Mouse (Mus musculus): ENCODE measurements around the gene Rbms2. TPM values are rescaled to one million over a fixed set of nuclear protein-coding genes. Genes with fewer than 3 reads are reported as not detected.
"Not testable (repeated sequence)": the region's sequence is repeated elsewhere in the genome, so short reads cannot be mapped to it uniquely, and the experiment has no call there.

The Rbms2 gene
- polyA plus RNA-seq, 1 experiment from 2014 or later: 39.0 TPM

DNA sequence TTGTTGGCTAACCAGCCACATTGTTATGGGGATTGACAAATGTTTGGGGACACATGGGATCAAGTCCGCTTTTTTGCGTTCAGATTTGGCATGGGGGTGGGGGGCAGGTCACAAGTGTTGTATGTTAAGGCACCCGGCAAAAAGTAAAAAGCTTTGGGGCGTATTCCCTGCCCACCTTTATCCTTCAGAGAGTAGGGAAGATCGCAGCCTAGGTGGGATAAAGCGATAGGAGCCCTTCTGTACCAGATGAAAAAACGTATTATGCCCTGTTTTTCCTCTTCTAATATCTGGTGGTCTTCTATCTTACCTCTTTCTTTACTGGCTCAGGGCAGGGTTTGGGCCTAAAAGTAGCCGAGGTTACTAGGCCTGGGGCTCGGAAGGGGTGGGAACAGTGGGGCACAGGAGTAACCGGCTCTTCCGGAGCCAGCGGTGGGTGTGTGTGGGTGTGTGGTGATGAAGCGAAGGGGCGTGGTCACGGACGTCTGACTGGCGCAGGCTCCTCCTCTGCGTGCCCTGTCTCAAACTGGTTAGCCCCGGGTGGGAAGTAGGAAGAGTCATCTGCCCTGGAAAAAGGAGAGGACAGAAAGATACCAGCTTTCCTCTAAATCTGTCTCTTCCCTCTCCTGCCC is 85.6 kb downstream of the Rbms2 start:
- Histone ChIP-seq H3K27ac (peak overlapping the region; percentile 22; the same call in 1 of the 2 replicates), H3K36me3 (peaks cover 11% of the 10 kb centered on the region), H3K9ac (0 out of 2 replicates have a peak overlapping the region, but pooled peaks have one; percentile 8), H3K27me3 (no peaks in the 10 kb centered on the region), H3K4me3 (peak overlapping the region; percentile 70), H3K9me3 (no peaks in the 10 kb centered on the region), H3K4me1 (peaks cover 60% of the 10 kb centered on the region), H3K4me2 (replicated peaks) (peak overlapping the region; percentile 90)
- ATAC-seq (ENCODE audit: low FRiP score, low read depth): peak; percentile 38; the same call in 1 of the 2 replicates
- 16% methylated on average over 19 of the region's 19 CpGs for WGBS

DNA sequence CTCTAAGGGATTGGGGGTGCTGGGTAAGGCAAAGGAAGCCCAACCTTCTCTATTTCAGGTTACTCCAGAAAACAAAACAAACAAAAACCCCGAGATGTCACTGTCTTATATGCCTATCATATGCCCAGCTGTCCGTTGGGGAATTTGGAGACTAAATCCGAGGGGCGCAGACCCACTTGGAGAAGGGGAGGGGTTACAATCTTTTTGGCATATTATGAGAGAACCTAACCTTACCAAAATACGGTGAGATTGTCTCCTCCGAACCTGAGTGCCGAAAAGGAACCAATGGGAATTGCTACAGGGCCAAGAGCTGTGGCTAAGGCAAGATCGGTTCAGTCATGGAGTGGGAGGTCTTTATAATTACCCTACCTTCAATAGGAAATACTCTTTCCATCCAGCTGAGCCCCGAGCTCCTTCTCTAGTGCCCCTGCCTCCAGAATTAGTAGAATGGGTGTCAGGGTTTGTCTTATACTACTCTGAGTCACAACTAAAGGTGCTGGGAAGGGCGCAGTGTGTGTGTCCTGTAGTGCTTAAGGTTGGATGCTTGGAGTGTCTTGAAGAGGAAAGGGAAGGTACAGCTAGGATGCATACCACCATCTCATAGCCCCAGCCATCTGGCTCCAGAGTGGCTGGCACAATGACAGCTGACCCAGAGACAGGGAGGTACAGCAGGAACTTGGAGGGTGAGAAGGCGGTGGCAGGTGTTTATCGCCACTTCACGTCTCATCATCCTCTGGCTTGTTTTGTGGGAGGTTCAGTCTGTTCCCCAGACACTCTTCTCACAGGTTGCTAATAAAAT is 86.4 kb downstream of the Rbms2 start:
- Histone ChIP-seq H3K9me3 (no peaks in the 10 kb centered on the region), H3K27ac (peak overlapping the region; percentile 87; the same call in 1 of the 2 replicates), H3K27me3 (no peaks in the 10 kb centered on the region), H3K36me3 (peaks cover 19% of the 10 kb centered on the region), H3K4me3 (peak overlapping the region; percentile 70), H3K9ac (peak overlapping the region; percentile 78), H3K4me2 (replicated peaks) (peak overlapping the region; percentile 90), H3K4me1 (peaks cover 60% of the 10 kb centered on the region)
- no peak for ATAC-seq (ENCODE audit: low FRiP score, low read depth)
- WGBS: 25% methylated on average over 13 of the region's 13 CpGs

DNA sequence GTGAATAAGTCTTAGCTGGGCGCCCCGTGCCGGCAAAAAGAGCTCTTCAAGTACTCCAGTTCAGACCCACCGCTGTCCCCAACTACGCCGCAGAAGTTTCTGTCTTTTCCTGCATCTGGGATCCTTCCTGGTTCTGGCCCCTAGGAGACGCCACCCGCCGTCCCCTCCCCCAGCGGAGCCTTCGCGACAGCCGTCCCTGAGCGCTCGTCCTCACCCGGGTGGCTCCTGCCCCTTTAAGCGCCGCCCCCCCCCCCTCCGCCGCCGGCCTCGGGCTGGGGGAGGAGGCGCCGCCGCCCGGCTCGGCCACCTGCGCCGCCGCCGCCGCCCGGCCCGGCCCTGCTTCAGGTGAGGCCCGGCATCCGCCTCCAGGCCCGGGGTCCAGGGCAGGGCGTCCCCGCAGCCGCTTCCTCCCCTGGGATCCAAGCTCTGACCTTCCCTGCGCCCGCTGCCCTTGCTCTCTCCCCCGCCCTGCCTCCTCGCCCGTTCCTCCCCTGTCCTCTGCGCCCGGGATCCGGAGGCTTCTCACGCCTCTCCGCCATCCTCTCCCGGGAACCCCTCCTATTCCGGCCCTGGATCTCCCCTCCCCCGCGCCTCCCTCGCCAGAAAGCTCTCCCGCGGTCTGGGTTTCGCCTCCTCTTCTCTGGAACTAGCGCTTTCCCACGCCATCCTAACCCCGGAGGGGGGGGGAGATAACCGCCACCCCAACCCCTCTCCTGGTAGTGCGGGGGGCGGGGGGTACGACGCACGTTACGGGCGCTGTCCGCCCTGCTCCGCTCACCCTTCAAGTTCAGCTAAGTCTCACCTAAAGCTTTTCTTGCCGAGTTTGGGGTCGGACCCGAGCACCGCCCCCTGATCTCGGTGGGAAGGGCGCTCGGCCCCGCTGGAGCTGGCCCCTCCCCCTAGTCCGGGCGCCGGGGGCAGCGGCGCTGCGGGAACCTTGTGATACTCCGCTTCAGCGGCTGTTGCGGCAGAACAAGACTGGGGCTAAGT is 87.3 kb downstream of the Rbms2 start:
- Histone ChIP-seq H3K36me3 (peaks cover 28% of the 10 kb centered on the region), H3K27ac (peak overlapping the region; percentile 87), H3K4me1 (peaks cover 51% of the 10 kb centered on the region), H3K4me2 (replicated peaks) (peak overlapping the region; percentile 90), H3K27me3 (no peaks in the 10 kb centered on the region), H3K9ac (peak overlapping the region; percentile 78), H3K9me3 (no peaks in the 10 kb centered on the region), H3K4me3 (peak overlapping the region; percentile 70)
- peak; percentile 37 for ATAC-seq (ENCODE audit: low FRiP score, low read depth)
- WGBS: 1% methylated on average over 76 of the region's 88 CpGs

DNA sequence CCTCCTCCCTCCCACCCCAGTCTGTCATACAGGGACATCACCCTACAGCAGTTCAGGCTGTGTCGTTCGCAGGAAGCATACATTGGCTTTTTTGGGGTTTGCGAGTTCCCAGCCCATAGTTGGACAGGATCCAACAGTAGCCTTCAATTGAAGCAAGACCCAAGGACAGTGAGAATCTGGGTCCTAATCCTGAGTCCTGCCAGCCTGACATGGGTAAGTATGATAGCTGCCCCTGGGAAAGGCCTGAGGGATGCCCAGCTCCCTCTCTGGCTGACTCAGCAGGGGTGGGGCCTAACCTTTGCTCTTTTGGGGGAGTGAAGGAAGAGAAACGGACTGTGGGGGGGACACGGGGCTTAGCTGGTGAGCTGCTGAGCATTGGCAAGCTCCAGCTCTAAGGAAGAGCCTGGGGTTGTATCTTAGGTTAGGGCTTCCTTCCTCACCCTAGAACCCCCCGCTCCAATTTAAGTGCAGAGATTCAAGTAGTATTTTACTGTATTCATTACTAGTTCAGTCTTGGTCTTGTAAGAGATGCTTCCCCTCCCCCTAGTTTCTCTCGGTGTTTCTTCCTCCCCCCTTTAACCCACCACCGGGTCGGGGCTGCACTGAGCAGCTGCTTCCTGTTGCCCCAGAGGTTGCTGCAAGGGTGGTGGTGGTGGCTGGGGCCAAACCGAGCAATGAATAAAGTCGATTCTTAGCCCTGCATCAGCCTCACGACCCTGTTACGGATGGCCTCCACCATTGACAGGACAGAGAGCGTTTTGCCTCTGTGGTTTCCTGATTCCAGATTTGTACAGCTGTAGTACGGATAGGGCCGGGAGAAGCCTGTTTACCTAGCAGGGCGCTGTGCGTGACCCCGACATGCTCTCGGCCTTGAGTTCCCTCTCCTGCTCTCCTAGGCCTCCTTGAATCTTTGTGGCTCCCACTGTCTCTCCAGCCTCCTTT is 88.3 kb downstream of the Rbms2 start, which contains the start of gene Baz2a:
Baz2a (plus strand) TSS at position 14 of the 942 bp plus-strand sequence.
- Histone ChIP-seq H3K4me1 (peaks cover 49% of the 10 kb centered on the region), H3K4me2 (replicated peaks) (peak within 1 kb of the TSS; percentile 90), H3K9me3 (no peaks in the 10 kb centered on the region), H3K4me3 (peak within 1 kb of the TSS; percentile 70), H3K9ac (peak within 1 kb of the TSS; percentile 78), H3K36me3 (peaks cover 37% of the 10 kb centered on the region), H3K27ac (peak within 1 kb of the TSS; percentile 87), H3K27me3 (no peaks in the 10 kb centered on the region)
- WGBS: 1% methylated on average over 20 of the region's 20 CpGs
- no peak for ATAC-seq (ENCODE audit: low FRiP score, low read depth)

DNA sequence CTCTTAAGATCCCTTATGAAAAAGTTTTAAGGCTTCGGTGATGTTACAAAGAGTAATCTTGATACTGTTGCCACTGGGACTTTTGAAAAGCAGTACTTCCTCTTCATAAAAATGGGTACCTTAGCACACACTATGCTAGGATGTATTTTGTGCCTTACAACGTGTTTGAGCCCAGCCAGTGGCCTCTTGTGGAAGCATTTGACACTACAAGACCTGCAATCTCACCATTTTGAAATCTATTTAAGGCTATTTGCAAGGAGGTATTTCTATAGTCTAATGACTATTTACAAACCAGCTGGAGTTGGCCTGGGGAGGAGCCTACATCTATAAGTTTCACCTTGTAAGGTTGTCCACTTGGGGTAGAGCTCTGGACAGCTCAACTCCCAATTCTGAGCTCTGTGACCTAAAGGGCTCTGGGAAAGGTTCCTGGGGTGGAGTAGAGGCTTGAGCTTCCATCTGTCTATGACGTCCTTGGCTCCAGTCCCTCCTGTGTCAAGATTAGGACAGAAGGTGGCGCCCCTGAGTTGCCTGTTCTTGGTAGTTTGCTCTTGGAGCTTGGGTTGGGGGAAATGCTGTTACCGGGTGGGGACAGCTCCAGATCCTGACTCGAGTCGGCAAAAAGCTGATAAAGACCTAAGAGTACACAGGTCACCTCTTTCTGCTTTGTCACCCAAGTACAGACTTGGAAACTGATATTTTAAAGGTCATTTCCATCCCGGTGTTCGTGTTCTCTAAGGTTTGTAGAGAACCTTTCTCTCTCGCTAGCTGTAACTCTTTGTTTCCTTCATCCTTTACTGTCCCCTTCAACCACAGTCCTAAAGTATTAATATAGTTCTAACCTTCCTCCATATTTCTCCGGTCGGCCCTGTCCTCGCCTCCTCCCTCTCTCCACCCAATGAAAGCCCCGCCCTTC is 89.2 kb downstream of the Rbms2 start:
- Histone ChIP-seq H3K27ac (peak overlapping the region; percentile 87; the same call in 1 of the 2 replicates), H3K9me3 (no peaks in the 10 kb centered on the region), H3K4me3 (peak overlapping the region; percentile 70), H3K27me3 (no peaks in the 10 kb centered on the region), H3K4me2 (replicated peaks) (peak overlapping the region; percentile 90), H3K4me1 (peaks cover 46% of the 10 kb centered on the region), H3K9ac (peak overlapping the region; percentile 78), H3K36me3 (peaks cover 47% of the 10 kb centered on the region)
- WGBS: 10% methylated on average over 14 of the region's 14 CpGs
- peak; percentile 33; the same call in 1 of the 2 replicates for ATAC-seq (ENCODE audit: low FRiP score, low read depth)

DNA sequence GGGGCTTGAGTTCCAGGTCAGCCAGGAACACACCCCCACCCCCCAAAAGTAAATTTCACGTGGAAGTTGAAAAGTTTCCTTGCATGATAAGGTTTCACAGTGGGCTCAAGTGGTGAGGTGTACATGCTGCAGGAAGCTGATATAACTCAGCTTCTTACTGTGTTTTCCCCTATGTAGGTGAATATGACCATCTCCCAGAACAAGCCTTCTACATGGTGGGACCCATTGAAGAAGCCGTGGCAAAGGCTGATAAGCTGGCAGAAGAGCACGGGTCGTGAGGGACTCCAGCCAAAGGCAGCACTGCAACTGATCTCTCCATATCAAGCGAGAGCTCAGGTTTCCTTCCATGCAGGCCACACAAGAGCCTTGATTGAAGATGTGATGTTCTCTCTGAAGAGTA is 90.3 kb downstream of the Rbms2 start:
- no peak overlapping the region for H3K4me3 ChIP-seq
- ATAC-seq (ENCODE audit: low FRiP score, low read depth): no peak
- H3K9me3 ChIP-seq: no peaks in the 10 kb centered on the region
- H3K9ac ChIP-seq: no peak overlapping the region
- no peak overlapping the region for H3K27ac ChIP-seq
- no peaks in the 10 kb centered on the region for H3K27me3 ChIP-seq
- H3K4me2 ChIP-seq (replicated peaks): no peak overlapping the region
- peaks cover 48% of the 10 kb centered on the region for H3K4me1 ChIP-seq
- H3K36me3 ChIP-seq: peaks cover 57% of the 10 kb centered on the region
- 73% methylated on average over 5 of the region's 5 CpGs for WGBS

DNA sequence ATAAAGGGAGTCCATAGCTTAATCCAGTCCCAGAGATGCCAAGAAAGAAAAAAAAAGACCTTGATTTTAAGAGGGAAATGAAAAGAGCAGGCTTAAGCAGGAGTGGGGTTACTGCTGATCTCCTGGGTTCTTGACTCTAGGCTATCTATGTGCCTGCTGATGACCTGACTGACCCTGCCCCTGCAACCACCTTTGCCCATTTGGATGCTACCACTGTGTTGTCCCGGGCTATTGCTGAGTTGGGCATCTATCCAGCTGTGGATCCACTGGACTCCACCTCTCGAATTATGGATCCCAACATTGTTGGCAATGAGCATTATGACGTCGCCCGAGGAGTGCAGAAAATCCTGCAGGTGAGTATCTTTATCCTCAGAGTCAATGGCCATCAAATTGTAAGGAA is 91.9 kb downstream of the Rbms2 start:
- Histone ChIP-seq H3K9ac (no peak overlapping the region), H3K27ac (no peak overlapping the region), H3K36me3 (peaks cover 64% of the 10 kb centered on the region), H3K4me1 (peaks cover 39% of the 10 kb centered on the region), H3K9me3 (no peaks in the 10 kb centered on the region), H3K4me3 (no peak overlapping the region), H3K27me3 (no peaks in the 10 kb centered on the region), H3K4me2 (replicated peaks) (no peak overlapping the region)
- WGBS: 93% methylated on average over 5 of the region's 5 CpGs
- ATAC-seq (ENCODE audit: low FRiP score, low read depth): no peak

DNA sequence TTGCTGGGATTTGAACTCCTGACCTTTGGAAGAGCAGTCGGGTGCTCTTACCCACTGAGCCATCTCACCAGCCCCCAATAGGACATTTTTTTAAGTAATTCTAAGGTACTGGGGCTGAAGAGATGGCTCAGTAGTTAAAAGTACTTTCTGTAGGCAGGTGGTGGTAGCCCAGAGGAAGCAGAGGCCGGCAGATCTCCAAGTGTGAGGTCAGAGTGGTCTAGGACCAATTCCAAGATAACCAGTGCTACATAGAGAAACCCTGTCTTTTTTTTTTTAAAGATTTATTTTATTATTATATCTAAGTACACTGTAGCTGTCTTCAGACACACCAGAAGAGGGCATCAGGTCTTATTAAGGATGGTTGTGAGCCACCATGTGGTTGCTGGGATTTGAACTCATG is 92.9 kb downstream of the Rbms2 start:
- H3K4me3 ChIP-seq; ATAC-seq (ENCODE audit: low FRiP score, low read depth); H3K9me3 ChIP-seq; H3K4me2 ChIP-seq (replicated peaks); H3K27ac ChIP-seq; H3K27me3 ChIP-seq; H3K9ac ChIP-seq: not testable (repeated sequence)
- peaks cover 64% of the 10 kb centered on the region for H3K36me3 ChIP-seq
- peaks cover 39% of the 10 kb centered on the region for H3K4me1 ChIP-seq
- WGBS: 87% methylated on average over 2 of the region's 2 CpGs

DNA sequence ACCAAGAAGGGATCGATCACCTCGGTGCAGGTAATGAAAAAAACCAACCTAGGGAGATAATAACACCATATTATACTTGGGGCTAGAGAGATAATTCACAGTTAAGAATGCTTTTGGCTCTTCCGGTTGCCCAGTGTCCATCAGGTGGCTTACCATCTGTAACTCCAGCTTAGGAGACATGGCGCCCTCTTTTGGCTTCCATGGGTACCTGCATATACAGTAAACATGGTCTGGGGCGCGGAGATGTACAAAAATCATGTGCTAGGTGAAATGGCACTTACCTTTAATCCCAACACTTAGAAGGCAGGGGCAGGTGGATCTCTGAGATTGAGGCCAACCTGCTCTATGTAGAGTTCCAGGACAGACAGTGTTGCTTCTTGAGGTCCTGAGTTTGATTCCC is 93.7 kb downstream of the Rbms2 start:
- H3K4me2 ChIP-seq (replicated peaks): no peak overlapping the region
- peaks cover 64% of the 10 kb centered on the region for H3K36me3 ChIP-seq
- WGBS: 80% methylated on average over 6 of the region's 6 CpGs
- no peak overlapping the region for H3K4me3 ChIP-seq
- no peak for ATAC-seq (ENCODE audit: low FRiP score, low read depth)
- peaks cover 36% of the 10 kb centered on the region for H3K4me1 ChIP-seq
- H3K27ac ChIP-seq: no peak overlapping the region
- no peak overlapping the region for H3K9ac ChIP-seq
- no peaks in the 10 kb centered on the region for H3K9me3 ChIP-seq
- no peaks in the 10 kb centered on the region for H3K27me3 ChIP-seq

DNA sequence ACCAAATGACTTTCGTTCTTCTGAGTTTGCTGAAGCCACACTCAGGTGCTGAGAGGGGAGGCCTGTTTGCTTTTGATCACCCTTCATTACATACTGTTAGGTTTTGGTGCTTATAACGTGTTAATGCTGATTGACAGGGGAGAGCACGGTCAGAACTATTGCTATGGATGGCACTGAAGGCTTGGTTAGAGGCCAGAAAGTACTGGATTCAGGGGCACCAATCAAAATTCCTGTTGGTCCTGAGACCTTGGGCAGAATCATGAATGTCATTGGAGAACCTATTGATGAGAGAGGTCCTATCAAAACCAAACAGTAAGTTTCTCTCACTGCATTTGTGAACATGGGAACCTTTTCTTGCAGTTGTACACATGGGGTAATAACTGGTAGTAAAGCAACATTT is 95.9 kb downstream of the Rbms2 start:
- under 1% methylated on average over 3 of the region's 3 CpGs for WGBS
- Histone ChIP-seq H3K27ac (peak overlapping the region; percentile 79; the same call in 1 of the 2 replicates), H3K27me3 (no peaks in the 10 kb centered on the region), H3K4me3 (peak overlapping the region; percentile 99), H3K4me1 (peaks cover 20% of the 10 kb centered on the region), H3K36me3 (peaks cover 50% of the 10 kb centered on the region), H3K9ac (peak overlapping the region; percentile 98), H3K9me3 (no peaks in the 10 kb centered on the region), H3K4me2 (replicated peaks) (peak overlapping the region; percentile 92)
- ATAC-seq (ENCODE audit: low FRiP score, low read depth): no peak
